Mouse (Mus musculus) intestine, embryonic 16.5 days (tissue): ENCODE data around the gene Mbtd1. TPM values are rescaled to one million over a fixed set of nuclear protein-coding genes. Genes with fewer than 3 reads are reported as not detected.

Experiments used
- ATAC-seq: fragments of 200-750 bp; cut with Nextera tagmentation; 2 replicates; pipeline ENCODE4 v1.8.0; 2017; ENCODE audit warnings: moderate TSS enrichment, moderate library complexity
- H3K27ac ChIP-seq: fragments of 300-500 bp; sonication (generic); 2 replicates; pipeline ENCODE4 v1.5.1; 2014; ENCODE audit warnings: mild to moderate bottlenecking, low read length
- H3K27me3 ChIP-seq: fragments of 300-500 bp; sonication (generic); replicated peaks from 2 replicates; pipeline ENCODE4 v1.6.1; 2014; ENCODE audit warnings: low read length, control low read depth, mixed read lengths; ENCODE audit not compliant: control insufficient read depth, insufficient read depth
- H3K36me3 ChIP-seq: fragments of 300-500 bp; sonication (generic); 2 replicates; pipeline ENCODE4 v1.6.1; 2014; ENCODE audit warnings: low read length, control low read depth; ENCODE audit not compliant: control insufficient read depth, insufficient read depth
- H3K4me1 ChIP-seq: fragments of 300-500 bp; sonication (generic); 2 replicates; pipeline ENCODE4 v1.6.1; 2014; ENCODE audit warnings: low read length, control low read depth, mixed read lengths; ENCODE audit not compliant: control insufficient read depth, insufficient read depth
- H3K4me2 ChIP-seq: fragments of 300-500 bp; sonication (generic); 2 replicates; pipeline ENCODE4 v1.6.1; 2014; ENCODE audit warnings: low read depth, low read length, control low read depth
- H3K4me3 ChIP-seq: fragments of 300-500 bp; sonication (generic); 2 replicates; pipeline ENCODE4 v1.5.1; 2014; ENCODE audit warnings: mild to moderate bottlenecking, low read length
- H3K9ac ChIP-seq: fragments of 300-500 bp; sonication (generic); 2 replicates; pipeline ENCODE4 v1.6.1; 2014; ENCODE audit warnings: low read depth, low read length
- H3K9me3 ChIP-seq: fragments of 300-500 bp; sonication (generic); 2 replicates; pipeline ENCODE4 v1.6.1; 2016; ENCODE audit warnings: low read length, control low read depth; ENCODE audit not compliant: control insufficient read depth
- WGBS: fragments of 180-500 bp; shearing (Covaris S2); extraction: QIAGEN DNeasy Blood & Tissue Kit; methylation state at CpG from one replicate; pipeline ENCODE4 v1.1.7; 2014; 5-methylcytosine and 5-hydroxymethylcytosine counted together
- polyA plus RNA-seq: library from polyadenylated mRNA; unstranded; fragments of >200 nt; fragmentation: Nextera tagmentation; extraction: Ambion mirVana; gene quantifications from 2 replicates; pipeline ENCODE4 v1.2.1, GENCODE M21; 2015

Gene Mbtd1
- polyA plus RNA-seq, 1 experiment from 2014 or later: 17.3 TPM

DNA sequence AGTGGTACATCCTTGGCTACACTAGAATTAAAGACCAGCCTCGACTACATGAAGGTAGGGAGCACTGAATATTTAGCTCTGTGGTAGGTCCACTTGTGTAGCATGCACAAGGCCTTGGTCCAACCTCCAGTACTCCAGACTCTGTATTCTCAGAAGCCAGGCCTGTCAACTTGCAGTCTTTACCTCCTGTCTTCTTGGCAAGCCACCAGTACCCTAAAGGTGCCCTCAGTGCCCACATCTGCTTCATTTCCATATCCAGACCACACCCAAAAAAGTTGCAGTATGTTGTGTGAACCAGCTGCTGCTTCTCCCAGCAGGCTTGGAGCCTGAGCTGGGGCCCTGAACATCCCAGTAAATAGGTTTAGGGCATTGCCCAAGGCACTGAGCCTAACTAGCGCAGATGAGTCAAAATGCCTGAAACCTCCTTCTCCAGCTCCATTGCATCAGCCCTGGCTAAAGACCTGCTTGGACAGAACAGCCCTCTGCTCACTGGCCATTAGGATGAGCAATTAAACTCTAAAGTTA is 71.4 kb downstream of the Mbtd1 start:
- H3K4me2 ChIP-seq: no peak overlapping the region
- no peaks in the 10 kb centered on the region for H3K9me3 ChIP-seq
- ATAC-seq: no peak
- 0 out of 2 replicates have a peak overlapping the region, but pooled peaks have one; percentile 81 for H3K9ac ChIP-seq
- H3K4me1 ChIP-seq: peaks cover 19% of the 10 kb centered on the region
- no peak overlapping the region for H3K27ac ChIP-seq
- H3K4me3 ChIP-seq: no peak overlapping the region
- WGBS: 83% methylated on average over 2 of the region's 2 CpGs
- H3K27me3 ChIP-seq: no peaks in the 10 kb centered on the region
- peaks cover 8% of the 10 kb centered on the region for H3K36me3 ChIP-seq

DNA sequence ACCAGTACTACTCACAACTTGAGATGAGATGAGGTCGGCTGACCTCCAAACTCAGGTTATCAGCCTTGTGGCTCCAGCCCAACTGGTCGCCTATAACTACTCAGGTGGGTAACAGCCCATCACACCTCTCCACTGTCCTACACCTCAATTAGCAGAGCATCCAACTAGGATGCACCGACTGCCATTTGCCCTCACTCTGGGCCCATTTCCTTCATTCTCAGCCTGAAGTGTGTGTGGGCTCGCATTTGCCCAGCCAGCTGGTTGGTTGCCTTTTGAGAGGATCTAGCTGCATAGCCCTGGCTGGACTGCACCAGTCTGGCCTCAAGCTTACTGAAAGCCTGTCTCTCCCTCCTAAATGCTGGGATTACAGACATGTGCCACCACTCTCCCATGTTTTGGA is 72.1 kb downstream of the Mbtd1 start:
- Histone ChIP-seq H3K27me3 (no peaks in the 10 kb centered on the region), H3K9me3 (no peaks in the 10 kb centered on the region), H3K9ac (no peak overlapping the region), H3K36me3 (peaks cover 5% of the 10 kb centered on the region), H3K4me3 (no peak overlapping the region), H3K4me2 (no peak overlapping the region), H3K27ac (no peak overlapping the region), H3K4me1 (peaks cover 14% of the 10 kb centered on the region)
- WGBS: 80% methylated on average over 4 of the region's 4 CpGs
- no peak for ATAC-seq

DNA sequence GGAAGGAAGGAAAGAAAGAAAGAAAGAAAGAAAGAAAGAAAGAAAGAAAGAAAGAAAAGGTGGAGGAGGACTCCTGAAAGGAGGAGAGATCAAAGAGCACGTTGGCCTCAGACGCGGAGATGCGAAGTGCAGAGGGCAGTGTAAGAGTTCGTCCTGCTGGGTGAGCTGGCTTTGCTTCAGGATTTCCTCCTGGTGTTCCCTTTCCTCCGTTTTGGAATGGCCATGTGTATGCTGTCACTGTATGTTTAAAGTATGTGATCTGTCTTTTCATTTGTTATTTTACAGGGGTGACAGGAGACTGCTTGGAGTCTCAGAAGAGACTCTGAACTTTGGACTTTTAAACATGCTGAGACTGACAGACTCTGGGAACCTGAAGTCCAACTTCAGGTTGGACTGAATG is 75.8 kb downstream of the Mbtd1 start:
- Histone ChIP-seq H3K27ac (no peak overlapping the region), H3K4me1 (peaks cover 5% of the 10 kb centered on the region), H3K9ac (no peak overlapping the region), H3K27me3 (no peaks in the 10 kb centered on the region), H3K4me2 (no peak overlapping the region), H3K9me3 (no peaks in the 10 kb centered on the region), H3K36me3 (peaks cover 12% of the 10 kb centered on the region), H3K4me3 (no peak overlapping the region)
- 82% methylated on average over 6 of the region's 6 CpGs for WGBS
- ATAC-seq: no peak

DNA sequence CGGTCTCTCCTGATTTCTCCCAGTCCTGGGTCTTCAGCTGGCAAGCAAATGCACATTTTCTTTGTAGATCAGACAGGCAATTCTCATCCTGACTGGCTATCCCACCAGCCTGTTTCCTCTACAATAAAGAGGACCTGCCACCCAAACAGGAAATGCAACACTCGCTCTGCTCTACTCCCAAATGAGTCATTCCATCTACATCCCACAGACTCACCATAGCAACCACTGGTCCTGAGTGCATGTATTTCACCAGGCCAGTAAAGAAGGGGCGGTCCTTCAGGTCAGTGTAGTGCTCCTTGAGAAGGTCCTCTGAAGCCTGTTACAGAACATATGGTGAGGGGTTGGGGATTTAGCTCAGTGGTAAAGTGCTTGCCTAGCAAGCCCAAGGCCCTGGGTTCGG is 77.4 kb downstream of the Mbtd1 start:
- 84% methylated on average over 4 of the region's 4 CpGs for WGBS
- peaks cover 12% of the 10 kb centered on the region for H3K36me3 ChIP-seq

DNA sequence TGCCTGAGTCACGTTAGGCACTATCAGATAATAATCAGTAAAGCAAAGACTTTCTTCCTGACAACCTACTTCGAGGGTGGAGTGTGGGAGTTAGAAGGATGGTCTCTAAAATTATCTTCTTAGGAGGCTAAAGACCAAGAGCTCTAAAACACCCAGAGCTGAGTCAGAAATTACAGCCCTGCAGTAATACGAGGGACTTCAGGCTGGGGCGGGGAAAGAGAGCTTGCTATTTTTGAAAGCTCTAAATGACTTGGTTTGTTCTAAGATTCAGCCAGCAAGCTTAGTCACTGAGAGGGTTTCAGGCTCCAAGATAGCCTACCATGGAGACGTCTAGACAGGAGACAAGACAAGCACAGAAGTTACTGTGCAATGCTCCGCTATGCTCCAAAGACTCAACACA is 79.7 kb downstream of the Mbtd1 start:
- WGBS: 87% methylated on average over 6 of the region's 6 CpGs
- Histone ChIP-seq H3K9ac (no peak overlapping the region), H3K36me3 (peaks cover 8% of the 10 kb centered on the region)

More for the DNA sequence above, 77.4 kb downstream of the Mbtd1 start:
- Histone ChIP-seq H3K4me2 (no peak overlapping the region), H3K27ac (no peak overlapping the region), H3K9ac (no peak overlapping the region), H3K27me3 (no peaks in the 10 kb centered on the region), H3K4me1 (no peaks in the 10 kb centered on the region), H3K9me3 (no peaks in the 10 kb centered on the region), H3K4me3 (no peak overlapping the region)
- no peak for ATAC-seq

DNA sequence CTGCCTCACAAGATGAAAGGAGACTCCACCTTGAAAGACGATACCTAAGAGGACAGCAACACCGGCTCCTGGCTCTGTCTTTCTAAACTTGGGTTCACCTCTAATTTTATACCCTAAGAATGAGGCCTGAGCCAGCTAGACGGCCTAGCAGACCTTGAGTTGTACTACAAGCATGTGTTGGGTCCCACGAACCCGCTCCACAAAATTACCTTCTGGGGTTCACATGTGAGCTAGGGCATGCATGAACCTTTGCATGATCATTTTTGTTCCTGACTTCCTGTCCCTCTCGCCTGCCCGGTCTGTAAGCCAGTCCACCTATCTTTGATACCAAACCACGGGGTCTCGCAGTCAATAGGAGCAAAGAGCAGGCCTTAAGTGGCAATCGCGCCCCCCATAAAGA is 81.7 kb downstream of the Mbtd1 start:
- H3K36me3 ChIP-seq: peaks cover 8% of the 10 kb centered on the region
- peak; percentile 17; the same call in 1 of the 2 replicates for ATAC-seq
- WGBS: 3% methylated on average over 11 of the region's 11 CpGs

More for the DNA sequence above, 79.7 kb downstream of the Mbtd1 start:
- no peak overlapping the region for H3K4me3 ChIP-seq
- H3K9me3 ChIP-seq: no peaks in the 10 kb centered on the region
- no peaks in the 10 kb centered on the region for H3K27me3 ChIP-seq
- H3K27ac ChIP-seq: no peak overlapping the region
- H3K4me1 ChIP-seq: peaks cover 3% of the 10 kb centered on the region
- H3K4me2 ChIP-seq: no peak overlapping the region
- no peak for ATAC-seq

DNA sequence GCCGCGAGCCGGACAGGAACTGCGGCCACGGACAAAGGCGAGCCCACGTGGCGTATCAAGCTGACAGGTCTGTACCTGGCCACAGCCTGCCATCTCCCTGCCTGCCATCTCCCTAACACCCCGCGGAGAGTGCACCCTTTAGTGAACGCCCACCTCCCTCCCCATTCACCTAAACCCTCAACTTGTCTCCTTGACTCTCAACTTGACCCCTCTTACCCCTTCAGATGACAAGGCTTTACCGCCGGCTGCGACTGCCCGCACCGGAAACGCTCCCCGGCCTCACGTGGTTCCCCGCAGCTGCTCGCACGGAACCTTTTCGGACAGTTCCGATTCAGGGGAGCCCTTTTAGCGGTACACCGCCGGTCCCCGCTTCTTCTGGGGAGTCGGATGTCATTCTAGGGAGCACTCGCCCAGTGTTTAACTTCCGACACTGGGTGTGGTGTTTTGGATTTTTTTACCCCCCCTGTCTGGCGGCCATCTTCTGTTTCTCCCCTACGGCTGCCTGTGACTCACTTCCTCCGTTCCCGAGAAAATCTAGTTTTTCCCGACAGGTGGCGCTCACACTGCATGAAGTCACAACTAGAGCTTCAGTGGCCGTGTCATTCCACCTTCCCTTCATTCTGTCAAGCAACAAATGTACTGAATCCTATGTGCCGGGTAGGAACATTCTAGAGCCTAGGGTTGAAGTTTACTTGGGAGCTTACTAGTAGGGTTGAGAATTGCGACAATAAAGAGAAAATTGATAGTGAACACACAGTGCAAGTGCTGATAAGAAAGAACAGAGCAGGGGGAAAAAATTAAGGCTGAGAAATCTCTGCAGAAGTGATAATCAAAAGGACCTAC is 82.6 kb downstream of the Mbtd1 start, which contains the start of the genes Gm20390 and Nme1:
Gm20390 (minus strand) TSS at position 289 of the 843 bp plus-strand sequence.
Nme1 (minus strand) TSS at position 517 of the 843 bp plus-strand sequence.
- H3K36me3 ChIP-seq: peaks cover 8% of the 10 kb centered on the region
- peak; percentile 97 for ATAC-seq
- under 1% methylated on average over 40 of the region's 40 CpGs for WGBS
- peak within 1 kb of the TSS; percentile 76 for H3K4me3 ChIP-seq
- no peaks in the 10 kb centered on the region for H3K9me3 ChIP-seq
- H3K27ac ChIP-seq: peak within 1 kb of the TSS; percentile 63
- H3K4me2 ChIP-seq: peak within 1 kb of the TSS; percentile 72
- H3K9ac ChIP-seq: peak within 1 kb of the TSS; percentile 73
- peaks cover 3% of the 10 kb centered on the region for H3K4me1 ChIP-seq
- H3K27me3 ChIP-seq: no peaks in the 10 kb centered on the region

More for the DNA sequence above, 81.7 kb downstream of the Mbtd1 start:
- H3K4me2 ChIP-seq: peak overlapping the region; percentile 72
- peak overlapping the region; percentile 76 for H3K4me3 ChIP-seq
- H3K27ac ChIP-seq: peak overlapping the region; percentile 63
- no peaks in the 10 kb centered on the region for H3K9me3 ChIP-seq
- peak overlapping the region; percentile 73 for H3K9ac ChIP-seq
- no peaks in the 10 kb centered on the region for H3K27me3 ChIP-seq
- H3K4me1 ChIP-seq: peaks cover 3% of the 10 kb centered on the region

DNA sequence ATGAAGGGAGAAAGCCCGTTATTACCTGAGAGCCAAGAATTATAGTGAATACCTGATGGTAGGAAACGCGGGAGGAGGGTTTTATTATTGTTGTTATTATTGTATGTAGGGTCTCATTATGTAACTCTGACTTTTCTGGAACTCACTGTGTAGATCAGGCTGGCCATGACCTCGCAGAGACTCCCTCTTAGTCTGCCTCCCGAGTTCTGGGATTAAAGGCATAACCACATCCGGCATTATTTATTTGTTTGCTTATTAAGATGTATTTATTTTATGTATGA is 83.1 kb downstream of the Mbtd1 start:
- peak overlapping the region; percentile 76 for H3K4me3 ChIP-seq
- peak overlapping the region; percentile 54 for H3K9ac ChIP-seq
- peaks cover 8% of the 10 kb centered on the region for H3K36me3 ChIP-seq
- H3K4me2 ChIP-seq: peak overlapping the region; percentile 46
- no peak for ATAC-seq
- H3K27me3 ChIP-seq: no peaks in the 10 kb centered on the region
- 39% methylated on average over 6 of the region's 6 CpGs for WGBS
- H3K4me1 ChIP-seq: peaks cover 3% of the 10 kb centered on the region
- peak overlapping the region; percentile 35 for H3K27ac ChIP-seq
- H3K9me3 ChIP-seq: no peaks in the 10 kb centered on the region

DNA sequence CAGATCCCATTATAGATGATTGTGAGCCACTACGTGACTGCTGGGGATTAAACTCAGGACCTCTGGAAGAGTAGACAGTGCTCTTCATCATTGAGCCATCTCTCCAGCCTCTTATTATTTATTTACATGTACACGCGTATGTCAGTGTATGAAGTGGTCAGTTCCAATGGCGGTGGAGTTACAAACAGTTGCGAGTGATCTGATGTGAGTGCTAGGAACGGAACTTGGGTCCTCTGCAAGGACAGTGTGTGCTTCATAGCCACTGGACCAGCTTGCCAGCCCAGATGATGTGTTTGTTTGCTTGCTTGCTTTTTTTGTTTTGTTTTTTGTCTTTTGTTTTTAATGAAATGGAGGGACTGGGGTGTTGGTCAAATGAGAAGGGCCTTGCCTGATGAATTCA is 83.5 kb downstream of the Mbtd1 start:
- no peak overlapping the region for H3K27ac ChIP-seq

More for the DNA sequence above, 83.5 kb downstream of the Mbtd1 start:
- Histone ChIP-seq H3K4me1 (peaks cover 3% of the 10 kb centered on the region), H3K36me3 (peaks cover 8% of the 10 kb centered on the region), H3K4me3 (no peak overlapping the region), H3K27me3 (no peaks in the 10 kb centered on the region), H3K9ac (no peak overlapping the region), H3K9me3 (no peaks in the 10 kb centered on the region), H3K4me2 (no peak overlapping the region)
- no peak for ATAC-seq
- WGBS: 92% methylated on average over 6 of the region's 6 CpGs
